Mouse (Mus musculus): ENCODE measurements around the gene Zzef1.

DNA sequence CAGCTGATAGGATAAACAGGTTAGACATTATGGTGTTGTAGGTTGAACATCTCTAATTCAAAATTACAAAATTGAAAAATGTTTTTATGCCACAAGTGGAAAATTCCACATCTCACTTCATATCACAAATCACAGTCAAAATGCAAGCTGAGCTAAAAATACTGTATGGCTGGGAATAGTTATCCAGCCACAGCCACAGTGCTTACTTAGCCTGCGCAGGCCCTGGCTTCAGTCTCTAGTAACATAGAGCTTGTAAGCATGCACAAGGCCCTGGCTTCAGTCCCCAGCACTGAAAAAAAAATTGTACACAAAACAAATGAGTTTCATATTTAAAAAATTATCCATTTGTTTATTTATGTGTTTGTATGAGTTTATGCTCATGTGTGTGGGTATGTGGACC, 56.1 kb downstream of the Zzef1 start:
- no peak for TF ChIP-seq POLR2A (IDR thresholded peaks at IDR 0.05; ENCODE audit: borderline replicate concordance, control insufficient read depth, low read depth, low read length)
- TF ChIP-seq CTCF (IDR thresholded peaks at IDR 0.05; ENCODE audit: control insufficient read depth, insufficient read depth, low read length), result no peak

Data from bone marrow, adult 2 months (tissue).